Mouse (Mus musculus): Measurements from ENCODE around the gene Ntn3.

DNA sequence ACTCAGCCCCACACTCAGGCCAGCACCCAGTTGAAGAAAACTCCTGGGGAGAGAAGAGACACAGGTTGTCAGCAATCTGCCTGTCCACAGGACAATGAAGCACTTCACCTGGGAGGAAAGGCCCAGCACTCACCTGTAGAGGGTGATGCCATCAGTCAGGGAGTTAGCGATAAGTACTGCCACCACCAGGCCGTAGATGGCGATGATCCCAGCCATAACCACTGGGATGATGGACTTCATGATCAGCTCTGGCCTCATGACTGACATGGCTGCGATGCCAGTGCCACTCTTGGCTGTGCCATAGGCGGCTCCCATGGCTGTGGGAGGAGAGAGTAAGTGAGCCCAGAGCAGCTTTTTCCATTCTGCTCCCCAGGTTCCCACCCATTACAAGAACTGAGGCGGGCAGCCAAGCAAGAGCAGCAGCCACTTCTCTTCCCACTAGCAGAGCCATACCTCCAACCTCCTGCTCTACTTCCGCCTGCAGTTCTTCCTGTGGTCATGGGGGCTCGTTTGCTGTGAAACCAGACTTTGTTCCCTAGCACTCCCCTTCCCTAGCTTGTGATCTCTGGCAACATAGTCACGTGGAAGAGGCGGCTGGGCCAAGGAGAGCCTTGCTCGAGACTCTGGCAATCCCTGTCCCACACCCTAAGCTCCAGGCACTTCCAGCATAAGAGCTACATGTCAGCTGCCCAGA lies 44.6 kb downstream of the Ntn3 start:
- TF ChIP-seq CTCF (IDR thresholded peaks at IDR 0.05; ENCODE audit: low read depth, low read length) = no peak
- no peak for TF ChIP-seq TAL1 (conservative IDR thresholded peaks at IDR 0.05; ENCODE audit: low read depth, low read length)
